Mouse (Mus musculus) adrenal gland, postnatal 36 days (tissue): ENCODE results near the gene Myo1h. TPM values are rescaled to one million over a fixed set of nuclear protein-coding genes. Genes with fewer than 3 reads are reported as not detected.

Experiments
- DNase-seq, 2 experiments: peaks; one replicate each; pipeline ENCODE4 v3.0.0; 2021; ENCODE audit warnings: mixed read lengths in 1 of 2
- total RNA-seq, 2 experiments: library from RNA; stranded (reverse); gene quantifications; 2 replicates each; pipeline ENCODE4 v1.2.3; 2021

The Myo1h gene
- total RNA-seq, 2 experiments from 2014 or later, result 0.26 TPM; not detected in 1

DNA sequence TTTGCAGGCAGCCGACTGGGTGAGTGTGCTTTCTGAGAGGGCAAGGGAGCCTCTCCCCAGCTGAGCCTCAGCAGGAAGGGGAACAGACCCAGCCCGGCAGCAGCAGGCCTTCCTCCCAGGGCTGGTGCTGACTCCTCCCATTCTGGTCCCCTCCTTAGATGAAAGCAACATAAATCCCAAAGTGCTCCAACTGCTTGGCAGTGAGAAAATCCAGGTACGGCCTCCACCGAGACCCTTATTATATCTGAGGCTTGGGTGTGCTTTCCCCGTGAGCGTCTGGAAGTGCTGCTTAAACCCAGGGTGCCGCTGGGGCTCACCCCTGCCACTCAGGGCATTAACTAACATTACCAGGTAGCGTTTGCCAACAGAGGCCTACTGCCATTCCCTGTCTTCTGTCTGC, 70.6 kb downstream of the Myo1h start:
- no peak for DNase-seq

DNA sequence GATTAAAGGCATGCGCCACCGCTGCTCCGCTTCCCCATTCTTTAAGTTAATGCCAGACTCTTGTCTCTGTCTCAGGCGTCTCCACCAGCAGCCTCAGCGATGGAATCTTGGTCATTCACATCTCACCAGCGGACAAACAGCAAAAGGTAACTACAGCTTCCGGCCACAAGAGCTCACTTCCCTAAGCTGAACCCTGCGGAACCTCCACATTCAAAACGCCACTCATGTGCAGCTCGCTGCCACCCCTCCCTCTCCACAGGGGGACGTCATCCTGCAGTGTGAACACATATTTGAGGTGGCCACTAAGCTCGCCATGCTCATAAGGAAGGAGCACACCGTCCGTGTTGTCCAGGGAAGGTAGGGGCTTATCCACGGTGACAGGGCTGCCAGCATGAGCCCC, 72.0 kb downstream of the Myo1h start:
- DNase-seq, result no peak

DNA sequence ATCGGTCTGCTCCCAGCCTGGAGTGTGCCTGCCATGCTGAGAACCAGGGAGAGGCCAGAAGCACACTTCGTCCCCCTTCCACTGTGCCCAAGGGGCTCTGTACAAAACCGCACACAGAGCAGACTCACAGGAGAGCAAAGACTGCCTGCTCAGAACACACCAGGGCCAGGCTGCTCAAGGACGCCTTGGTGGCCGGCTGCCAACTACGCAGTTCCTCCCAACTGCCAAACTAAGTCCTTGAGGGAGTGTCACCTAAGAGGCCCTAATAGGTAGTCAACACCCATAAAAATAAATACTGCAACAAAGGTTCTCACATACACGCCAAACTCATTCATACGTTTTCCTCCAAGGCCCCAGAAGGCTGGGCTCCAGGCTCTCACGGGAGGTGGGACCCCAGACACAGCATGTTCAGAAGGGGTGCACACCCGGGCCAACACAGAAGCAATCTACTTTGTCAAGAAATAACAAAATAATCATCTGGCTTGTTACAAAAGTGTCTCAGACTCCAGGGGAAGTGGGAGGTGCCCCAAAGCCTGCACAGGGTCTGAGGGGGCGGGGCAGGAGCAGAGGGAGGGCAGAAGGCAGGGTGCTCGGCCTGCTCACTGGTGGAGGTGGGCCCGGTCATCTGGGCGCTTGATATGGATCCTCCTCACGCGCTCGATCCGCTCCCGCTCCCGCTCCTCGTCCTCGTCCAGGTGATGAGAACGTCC, 76.2 kb downstream of the Myo1h start:
- peak; percentile 65 to 77 for DNase-seq

DNA sequence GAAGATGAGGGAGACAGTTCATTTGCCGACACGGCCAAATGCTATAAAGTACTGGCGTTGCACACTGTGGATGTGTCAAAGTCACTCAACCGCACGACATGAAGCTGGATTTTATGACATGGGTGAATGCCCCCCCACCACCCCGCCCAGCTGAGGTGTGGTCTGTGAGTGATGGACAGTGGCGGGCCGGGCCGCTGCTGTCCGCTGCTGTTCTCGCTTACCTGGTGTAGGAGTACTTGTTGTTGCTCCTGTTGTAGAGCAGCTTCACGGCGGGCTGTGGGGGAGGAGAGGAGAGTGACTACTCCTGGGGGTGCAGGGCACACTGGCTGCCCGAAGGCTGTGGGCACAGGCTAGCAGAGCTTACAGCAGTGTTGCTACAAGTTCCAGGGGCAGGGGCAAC, 79.2 kb downstream of the Myo1h start:
- no peak for DNase-seq

DNA sequence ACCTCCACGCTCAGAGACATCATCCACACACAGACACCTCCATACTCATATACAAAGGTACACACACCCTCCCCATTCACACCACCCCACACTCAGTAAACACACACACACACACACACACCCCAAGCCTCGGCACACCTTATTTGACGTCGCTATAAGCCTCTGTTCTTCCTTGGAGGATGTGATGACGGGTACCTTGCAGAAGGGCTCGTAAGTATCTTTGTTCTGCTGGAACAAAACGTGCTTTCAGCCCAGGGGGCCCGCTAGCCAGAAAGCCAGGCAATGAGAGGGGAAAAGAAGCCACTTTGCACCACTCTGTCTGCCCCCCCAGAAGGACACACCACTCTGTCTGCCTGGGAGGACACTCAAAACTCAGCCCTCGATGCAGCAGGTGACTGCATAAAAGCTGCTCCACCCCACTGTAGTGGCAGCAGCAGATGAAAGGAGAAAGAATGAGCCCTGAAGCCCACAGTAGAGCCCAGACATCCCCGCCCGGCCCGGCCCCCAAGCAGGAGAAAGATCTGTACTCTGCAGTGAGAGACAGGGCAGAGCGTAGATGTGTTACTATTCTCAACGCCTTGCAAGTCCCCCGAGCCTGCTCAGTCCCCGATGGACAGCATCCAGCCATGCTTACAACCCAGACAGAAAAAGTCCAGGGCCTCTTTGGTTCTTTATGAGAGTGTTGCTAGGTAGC, 80.0 kb downstream of the Myo1h start:
- DNase-seq, result no peak

DNA sequence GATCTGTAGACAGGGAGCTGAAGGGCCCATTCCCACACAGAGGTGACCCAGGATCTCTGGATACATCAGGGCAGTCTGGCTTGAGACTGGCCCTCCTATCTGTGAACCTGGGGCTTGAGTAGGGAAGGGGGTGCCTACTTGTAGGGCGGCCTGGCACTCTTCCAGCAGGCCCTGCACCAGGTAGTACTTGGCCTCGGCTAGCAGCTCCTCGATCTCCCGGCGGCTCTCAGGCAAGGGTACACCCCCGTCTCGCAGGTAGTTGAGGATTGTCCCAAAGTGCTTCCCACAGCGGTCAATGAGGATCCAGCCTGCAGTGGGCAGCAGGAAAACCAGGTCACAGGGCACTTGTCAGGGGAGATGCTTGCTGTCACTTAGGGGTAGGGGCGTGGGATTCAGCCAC, 81.0 kb downstream of the Myo1h start:
- no peak for DNase-seq

DNA sequence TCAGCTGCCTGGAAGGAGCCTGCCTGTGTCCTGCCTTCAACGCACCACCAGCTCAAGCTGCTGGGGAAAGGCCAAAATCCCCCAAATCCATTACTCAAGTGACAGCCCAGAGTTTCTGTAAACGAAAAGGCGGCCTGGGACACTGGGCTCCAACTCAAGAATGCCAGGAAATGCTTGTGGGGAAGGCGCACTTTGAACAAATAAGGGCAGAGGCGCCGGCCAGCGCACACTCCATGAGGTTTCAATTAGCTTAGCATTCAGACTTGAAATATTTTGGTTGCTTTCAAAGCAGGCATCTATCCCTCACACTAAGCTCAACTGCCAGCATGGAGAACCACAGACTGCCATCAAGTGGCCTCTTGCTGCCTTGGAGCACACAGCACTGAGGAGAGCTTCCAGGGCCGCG, 81.4 kb downstream of the Myo1h start:
- peak; percentile 36 to 67 for DNase-seq

DNA sequence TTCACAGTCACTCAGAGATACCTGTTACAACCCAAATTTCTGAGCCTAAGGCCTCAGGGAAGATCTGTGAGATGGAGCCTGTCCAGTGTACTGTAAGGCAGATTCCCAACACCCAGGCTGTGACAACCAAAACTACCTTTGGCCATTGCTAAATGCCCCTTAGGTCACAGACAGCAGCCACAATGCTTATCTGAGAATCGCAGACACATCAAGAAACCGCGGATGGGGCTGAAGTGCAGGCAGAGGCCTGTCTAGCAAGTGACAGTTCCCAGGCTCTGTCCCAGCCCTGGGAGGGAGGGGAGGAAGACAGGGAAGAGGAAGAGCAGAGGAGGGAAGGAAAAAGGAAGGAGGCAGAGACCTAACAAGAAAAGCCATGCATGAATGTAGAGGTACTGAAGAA, 82.4 kb downstream of the Myo1h start:
- DNase-seq, result no peak

DNA sequence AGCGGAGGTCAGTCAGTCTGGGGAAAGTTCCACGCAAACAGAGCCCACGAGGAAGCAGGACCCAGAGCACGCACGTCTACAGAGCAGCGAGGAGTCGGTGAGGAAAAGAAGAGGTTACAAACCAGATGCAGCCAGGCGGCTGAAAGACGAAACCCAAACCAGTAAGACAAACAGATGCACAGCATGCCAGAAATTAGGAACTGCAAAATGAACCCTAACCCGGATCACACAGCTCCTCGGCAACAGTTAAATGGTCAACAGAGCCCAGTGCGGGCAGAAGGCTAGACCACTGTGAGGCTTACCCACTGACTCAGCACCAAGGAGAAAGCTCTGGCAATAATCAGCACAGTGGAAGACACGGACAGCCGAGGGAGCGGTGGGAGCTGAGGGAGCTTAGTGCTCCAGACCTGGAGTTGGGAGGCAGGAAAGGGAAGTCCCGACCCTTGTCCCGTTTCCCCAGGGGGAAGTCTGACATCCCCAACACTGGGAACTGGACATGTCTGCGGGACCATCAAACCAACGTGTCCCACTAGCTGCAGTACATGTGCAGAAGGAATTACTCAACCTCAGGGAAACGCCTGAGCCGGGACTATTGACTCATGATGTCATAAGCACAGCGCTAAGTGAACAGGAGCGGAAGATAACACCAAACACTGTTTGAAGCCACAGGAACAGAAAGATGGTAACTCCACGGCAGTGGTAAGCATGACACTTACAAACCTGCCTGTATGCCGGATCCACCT, 82.9 kb downstream of the Myo1h start:
- DNase-seq, result no peak

DNA sequence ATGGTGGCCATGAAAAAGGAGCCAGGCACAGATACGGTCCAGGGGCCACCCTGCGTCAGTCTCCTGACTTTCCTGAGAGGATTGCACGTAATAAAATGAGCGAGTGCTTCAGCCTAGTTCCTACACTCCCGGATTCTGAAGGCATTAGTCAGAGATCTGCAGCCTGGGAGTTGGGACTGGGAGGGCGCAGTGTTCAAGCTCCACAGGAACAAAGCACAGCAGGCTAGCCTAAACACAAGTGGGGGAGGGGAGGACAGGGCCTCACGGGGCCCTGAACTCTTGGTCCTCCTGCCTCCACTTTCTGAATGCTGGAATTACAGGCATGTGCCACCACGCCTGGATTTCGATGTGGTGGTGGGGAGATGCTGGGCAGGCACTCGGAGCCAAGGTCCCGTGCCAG, 83.6 kb downstream of the Myo1h start:
- no peak for DNase-seq

DNA sequence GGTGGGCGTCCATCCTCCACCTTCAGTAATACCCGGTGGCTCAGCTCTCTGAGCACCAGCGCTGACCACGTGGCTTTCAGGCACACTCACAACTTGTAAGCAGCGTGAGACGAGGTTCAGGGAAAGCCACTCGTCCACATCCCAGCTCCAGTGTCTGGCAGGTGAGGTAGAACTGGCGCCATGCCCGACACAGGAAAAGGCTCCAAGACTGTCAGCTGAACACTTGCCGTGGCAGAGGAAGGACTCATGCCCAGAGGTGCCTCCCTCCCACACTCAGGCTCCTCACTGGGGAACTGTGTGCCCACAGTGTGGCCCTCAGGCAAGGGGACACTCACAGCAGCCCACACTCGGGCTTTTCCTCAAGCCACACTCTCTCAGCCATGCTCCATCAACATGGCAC, 84.2 kb downstream of the Myo1h start:
- peak in 1 of 2 experiments; percentile 15 for DNase-seq

DNA sequence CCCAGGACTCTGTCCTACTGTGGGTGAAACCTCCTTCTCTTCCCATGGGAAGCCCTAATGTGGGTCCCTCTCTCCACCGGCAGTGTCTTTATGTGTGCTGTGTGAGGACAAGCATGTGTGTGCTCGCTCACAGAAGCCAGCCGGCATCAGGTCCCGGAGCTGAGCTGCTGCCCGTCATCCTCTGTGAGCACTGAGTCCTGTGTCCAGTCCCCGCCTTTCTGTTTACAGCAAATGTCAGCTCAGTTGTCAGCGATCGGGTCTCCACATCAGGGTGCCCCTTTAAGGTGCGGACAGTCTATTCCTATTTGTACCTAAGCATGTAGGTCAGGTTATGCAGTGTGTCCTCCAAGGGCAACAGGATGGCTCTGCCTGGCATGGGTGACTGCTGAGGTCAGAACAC, 84.6 kb downstream of the Myo1h start:
- DNase-seq, result no peak

DNA sequence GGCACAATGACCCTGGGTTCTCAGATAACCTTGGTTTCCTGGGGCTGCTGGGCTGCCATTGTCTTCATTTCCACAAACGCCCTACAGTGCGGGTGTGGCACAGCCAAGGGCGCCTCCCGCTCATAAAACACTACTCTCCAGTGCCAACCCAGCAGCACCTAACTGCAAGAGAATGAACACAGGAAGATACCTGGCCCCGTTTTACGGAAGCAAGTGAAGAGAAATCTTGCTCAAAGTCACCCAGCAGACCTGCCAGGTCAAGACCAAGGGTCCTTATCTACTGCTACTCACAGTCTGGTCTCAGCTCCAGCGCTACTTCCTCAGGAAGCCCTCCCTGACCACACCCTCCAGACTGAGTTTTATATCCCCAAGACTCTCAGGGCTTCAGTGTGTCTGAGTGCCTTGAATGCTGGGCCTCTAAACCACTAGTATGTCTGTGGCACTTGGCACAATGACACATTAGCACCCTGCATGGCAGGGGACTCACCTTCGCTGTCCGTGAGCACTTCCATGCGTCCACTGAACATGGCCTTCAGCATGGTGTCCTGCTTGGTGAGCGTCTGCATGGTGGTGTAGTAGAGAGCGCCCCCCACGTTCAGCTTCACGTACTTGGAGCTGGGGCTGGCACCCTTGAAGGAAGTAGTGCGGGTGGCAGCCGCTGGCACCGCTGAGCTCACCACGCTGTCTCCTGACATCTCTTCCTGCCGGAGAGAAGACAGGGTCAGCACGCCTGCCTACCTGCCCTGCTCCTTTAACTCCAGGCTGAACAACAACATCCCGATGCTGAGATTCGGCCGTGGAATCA, 85.6 kb downstream of the Myo1h start:
- DNase-seq, result no peak

DNA sequence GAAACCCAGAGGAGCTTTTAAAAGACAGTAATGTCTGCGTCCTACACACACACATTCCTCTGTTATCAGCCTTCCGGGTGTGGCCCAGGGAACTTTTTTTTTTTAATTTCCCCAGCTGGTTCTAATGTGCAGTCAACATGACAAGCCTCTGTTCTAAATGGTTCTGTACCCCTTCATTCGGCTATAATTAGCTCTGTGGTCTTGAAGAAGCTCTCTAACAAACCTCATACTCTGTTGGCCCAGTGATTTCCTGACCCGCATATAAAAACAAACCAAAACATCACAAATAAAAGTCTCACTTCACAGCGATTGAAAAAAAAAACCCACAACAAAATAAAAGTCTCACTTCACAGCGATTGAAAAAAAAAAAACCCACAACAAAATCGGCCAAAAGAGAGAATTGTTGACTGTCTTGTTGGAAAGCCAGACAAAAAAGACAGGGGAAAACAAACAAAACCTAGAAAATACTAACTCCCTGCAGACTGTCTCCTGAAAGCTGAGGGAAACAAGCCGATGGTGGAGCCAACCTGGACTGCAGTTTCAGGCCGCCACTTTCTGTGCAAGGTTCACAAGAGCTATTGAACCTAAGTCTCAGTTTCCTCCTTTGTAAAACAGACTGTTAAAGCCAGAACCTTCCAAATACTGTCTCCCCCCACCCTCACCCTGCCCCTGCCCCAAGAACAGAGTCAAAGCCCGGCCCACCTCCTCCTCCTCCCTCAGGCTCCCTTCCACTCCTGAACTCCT, 89.4 kb downstream of the Myo1h start:
- no peak for DNase-seq

DNA sequence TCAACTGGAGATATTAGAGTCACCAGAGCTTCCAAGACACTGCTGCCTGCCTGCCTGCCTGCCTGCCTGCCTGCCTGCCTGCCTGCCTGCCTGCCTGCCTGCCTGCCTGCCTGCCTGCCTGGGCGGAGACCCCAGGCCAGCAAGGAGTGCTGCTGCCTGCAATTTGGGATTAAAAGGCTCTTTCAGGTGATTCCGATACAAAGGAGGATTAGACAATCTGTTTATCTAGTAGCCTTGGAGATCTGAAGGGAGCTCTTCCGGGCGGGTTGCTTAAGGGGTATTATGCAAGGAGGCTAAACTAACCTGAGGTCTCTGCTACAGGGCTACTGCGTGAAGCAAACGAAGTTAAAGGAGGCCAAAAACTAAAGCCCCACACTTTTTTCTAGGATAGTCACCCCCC, 90.0 kb downstream of the Myo1h start:
- no peak for DNase-seq

DNA sequence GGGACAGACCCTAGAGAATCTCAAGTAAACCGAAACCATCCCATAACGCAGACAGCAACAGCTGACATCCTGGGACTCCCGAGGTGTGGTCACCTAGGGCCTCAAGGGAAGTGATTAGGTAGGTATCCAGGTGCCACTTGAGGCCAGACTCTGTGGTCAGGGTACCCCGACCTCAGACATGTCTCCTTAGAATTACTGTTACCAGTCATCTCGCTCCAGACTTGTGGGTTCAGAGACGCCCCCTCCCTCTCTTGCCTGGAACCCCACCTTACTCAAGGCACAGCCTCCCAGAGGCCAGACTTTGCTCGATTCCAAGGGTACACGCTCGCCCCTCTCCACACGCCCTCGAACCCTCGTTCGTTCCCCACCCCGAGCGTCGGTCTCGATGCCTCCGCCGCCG, 90.8 kb downstream of the Myo1h start:
- no peak for DNase-seq

DNA sequence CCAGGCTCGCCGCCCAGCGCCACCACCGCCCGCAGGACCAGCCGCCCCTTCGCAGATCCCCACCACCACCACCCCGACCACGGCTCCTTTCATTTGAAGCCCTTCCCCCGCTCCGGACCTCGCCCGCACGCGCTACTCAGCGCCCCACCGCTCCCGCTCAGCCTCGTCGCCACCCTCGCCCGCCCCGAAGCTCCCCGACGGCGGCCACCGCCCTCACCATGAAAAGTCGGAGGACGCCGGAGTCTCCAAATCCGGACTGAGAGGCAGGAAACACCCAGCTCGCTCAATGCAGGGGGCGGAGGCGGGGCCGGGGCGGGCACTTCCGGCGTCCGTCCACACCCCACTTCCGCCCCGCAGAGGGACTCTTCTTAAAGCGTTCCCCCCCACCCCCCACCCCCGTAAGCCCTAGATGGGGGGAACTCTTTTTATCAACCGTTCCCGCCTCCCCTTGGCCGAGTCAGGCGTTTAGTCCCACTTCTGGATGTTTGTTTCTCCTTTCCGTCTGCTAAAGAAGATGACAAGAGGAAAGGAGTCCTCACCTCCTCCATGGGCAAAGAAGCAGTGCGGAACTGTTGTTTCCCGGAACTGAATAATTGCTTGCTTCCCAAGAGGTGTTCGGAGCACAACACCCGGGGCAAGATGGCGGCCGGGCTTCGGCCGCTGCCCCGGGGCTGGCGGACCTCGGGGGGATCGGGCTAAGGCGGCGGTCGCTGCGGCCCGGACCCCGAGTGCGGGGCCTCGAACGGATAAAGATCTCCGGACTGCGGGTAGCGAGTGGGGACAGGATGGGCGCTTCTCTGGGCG, 91.4 kb downstream of the Myo1h start, which contains the start of the genes Kctd10 and Ube3b:
TSS of gene Kctd10 (minus strand) at position 300 of the 804 bp plus-strand sequence.
TSS of gene Ube3b (plus strand) at position 399 of the 804 bp plus-strand sequence.
- DNase-seq, result peak; percentile 87 to 91

DNA sequence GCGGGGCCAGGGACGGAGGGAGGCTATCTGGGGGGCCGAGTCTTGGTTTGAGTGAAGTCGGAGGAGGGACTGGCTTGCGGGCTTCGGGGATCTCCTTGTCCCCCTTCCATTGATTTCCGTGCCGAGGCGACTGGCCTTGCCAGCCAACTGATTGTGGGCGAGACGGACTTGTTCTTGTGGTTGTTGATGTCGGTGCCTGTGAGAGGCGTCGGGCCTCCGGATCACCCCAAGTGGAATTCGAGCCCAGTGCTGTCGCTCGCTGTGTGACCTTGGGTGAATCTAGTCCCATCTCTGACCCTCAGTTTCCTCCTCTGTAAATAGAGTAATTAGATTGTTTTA, 92.0 kb downstream of the Myo1h start:
- peak in 1 of 2 experiments; percentile 40 for DNase-seq

DNA sequence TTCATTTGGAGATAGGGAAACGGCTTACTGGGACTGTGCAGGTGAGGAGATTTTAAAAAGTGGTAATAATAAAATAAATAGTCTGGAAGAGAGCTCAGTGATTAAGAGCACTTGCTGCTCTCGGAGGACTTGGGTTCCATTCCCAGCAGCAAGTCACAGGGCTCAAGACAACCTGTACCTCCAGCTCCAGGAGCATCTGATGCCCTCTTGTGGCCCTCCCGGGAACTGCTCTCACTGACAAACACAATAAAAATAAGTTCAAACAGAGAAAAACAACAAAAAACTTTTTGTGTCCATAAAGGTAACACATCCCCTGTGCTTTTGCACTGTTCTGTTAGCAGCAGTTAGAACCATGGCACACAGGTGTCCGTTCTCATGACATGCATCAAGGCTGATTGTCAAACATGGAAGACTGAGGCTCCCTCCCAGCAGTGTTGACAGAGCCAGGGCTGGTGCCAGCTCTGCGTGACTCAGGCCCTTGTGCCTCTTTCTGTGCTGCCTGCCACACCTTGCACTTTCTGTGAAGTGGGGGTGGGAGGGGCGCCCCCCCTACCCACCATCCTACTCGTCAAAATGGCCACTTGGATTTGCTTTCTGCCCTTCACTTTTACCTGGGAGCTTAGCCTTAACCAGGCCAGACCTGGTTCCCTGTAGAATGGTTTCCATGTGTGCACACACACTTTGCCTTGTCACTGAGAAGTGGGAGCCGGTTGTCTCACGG, 94.4 kb downstream of the Myo1h start:
- peak; percentile 43 to 62 for DNase-seq

DNA sequence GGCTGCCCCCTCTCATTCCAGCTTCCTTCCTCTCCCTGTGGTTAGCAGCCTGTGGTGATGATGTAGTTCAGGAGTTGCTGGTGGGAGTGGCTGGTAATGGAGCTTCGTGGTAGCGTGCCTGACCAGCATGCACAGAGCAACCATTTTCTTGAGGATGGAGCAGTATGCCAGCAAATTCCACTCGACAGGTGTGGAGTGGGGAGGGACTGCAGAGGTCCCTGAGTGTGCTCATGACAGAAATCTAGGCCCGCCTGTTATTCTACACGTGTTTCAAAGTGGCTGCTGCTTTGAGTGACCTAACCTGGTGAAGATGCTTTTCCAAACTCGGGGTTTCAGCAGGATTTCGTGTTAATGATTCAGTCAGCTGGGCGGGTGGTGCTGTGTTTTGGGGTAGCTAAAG, 95.5 kb downstream of the Myo1h start:
- DNase-seq, result no peak
